Mouse (Mus musculus) lung, embryonic 15.5 days (tissue): ENCODE results near the gene Pcgf2. TPM values are rescaled to one million over a fixed set of nuclear protein-coding genes. Genes with fewer than 3 reads are reported as not detected.

ENCODE experiments used
- microRNA-seq: library from miRNA; unstranded; fragments of <30 nt; microRNA quantifications from one replicate; pipeline ENCODE4, GENCODE M21; 2016
- polyA plus RNA-seq: library from polyadenylated mRNA; unstranded; fragments of >200 nt; fragmentation: Nextera tagmentation; extraction: Ambion mirVana; gene quantifications from 2 replicates; pipeline ENCODE4 v1.2.1, GENCODE M21; 2015

Gene Pcgf2
- polyA plus RNA-seq, 1 experiment from 2014 or later = 13.2 TPM

Small RNAs within 50 kb of the gene (microRNA-seq; reads per million reads assigned to microRNA genes)
- not detected for gene Gm24158
- gene Mir6927 = 0.93 reads per million
- not detected for gene Mir8102

Other genes with a start within 250 kb of the Pcgf2 start
- gene 4933428G20Rik, start 200.2 kb downstream of the Pcgf2 start, polyA plus RNA-seq = 0.70 and 0.87 TPM in 2 replicates
- gene Srcin1, start 124.3 kb downstream of the Pcgf2 start, polyA plus RNA-seq = 0.53 and 0.87 TPM in 2 replicates
- 4.3 and 4.4 TPM in 2 replicates for gene Epop, start 70.8 kb downstream of the Pcgf2 start, polyA plus RNA-seq
- 3.2 and 3.3 TPM in 2 replicates for gene Mllt6, start 37.1 kb downstream of the Pcgf2 start, polyA plus RNA-seq
- 44.1 and 45.5 TPM in 2 replicates for gene Cisd3, start 14.7 kb downstream of the Pcgf2 start, polyA plus RNA-seq
- 465 and 505 TPM in 2 replicates for gene Psmb3, start 2.9 kb upstream of the Pcgf2 start, polyA plus RNA-seq
- 1.6 and 1.8 TPM in 2 replicates for gene Pip4k2b, start 44.2 kb upstream of the Pcgf2 start, polyA plus RNA-seq
- 15.6 and 18.5 TPM in 2 replicates for gene Cwc25, start 66.1 kb upstream of the Pcgf2 start, polyA plus RNA-seq
- 0.85 TPM in 1 of 2 replicates, not detected in the other for gene 1700001P01Rik, start 75.4 kb upstream of the Pcgf2 start, polyA plus RNA-seq
- gene Rpl23, start 81.9 kb upstream of the Pcgf2 start, polyA plus RNA-seq = 457 and 490 TPM in 2 replicates
- gene Lasp1, start 98.5 kb upstream of the Pcgf2 start, polyA plus RNA-seq = 153 and 160 TPM in 2 replicates
- gene B230217C12Rik, start 140.3 kb upstream of the Pcgf2 start, polyA plus RNA-seq = 4.2 and 4.4 TPM in 2 replicates
- gene Fbxo47, start 183.7 kb upstream of the Pcgf2 start, polyA plus RNA-seq = 0.42 and 0.64 TPM in 2 replicates